Mouse (Mus musculus) liver, embryonic 12.5 days (tissue): ENCODE measurements around the gene Hmgb4. TPM values are rescaled to one million over a fixed set of nuclear protein-coding genes. Genes with fewer than 3 reads are reported as not detected.

Source experiments
- ATAC-seq: fragments of 200-750 bp; cut with Nextera tagmentation; 2 replicates; pipeline ENCODE4 v1.8.0; 2017; ENCODE audit warnings: moderate number of reproducible peaks, mild to moderate bottlenecking, moderate library complexity
- H3K27ac ChIP-seq: fragments of 300-500 bp; sonication (generic); 2 replicates; pipeline ENCODE4 v1.5.1; 2016; ENCODE audit warnings: mild to moderate bottlenecking
- H3K27me3 ChIP-seq: fragments of 300-500 bp; sonication (generic); replicated peaks from 2 replicates; pipeline ENCODE4 v1.6.1; 2016; ENCODE audit warnings: mild to moderate bottlenecking, moderate library complexity
- H3K36me3 ChIP-seq: fragments of 300-500 bp; sonication (generic); 2 replicates; pipeline ENCODE4 v1.6.1; 2016; ENCODE audit warnings: mild to moderate bottlenecking, moderate library complexity
- H3K4me1 ChIP-seq: fragments of 300-500 bp; sonication (generic); 2 replicates; pipeline ENCODE4 v1.6.1; 2016
- H3K4me2 ChIP-seq: fragments of 300-500 bp; sonication (generic); 2 replicates; pipeline ENCODE4 v1.6.1; 2016; ENCODE audit warnings: mild to moderate bottlenecking, moderate library complexity
- H3K4me3 ChIP-seq: fragments of 300-500 bp; sonication (generic); 2 replicates; pipeline ENCODE4 v1.5.1; 2016; ENCODE audit warnings: mild to moderate bottlenecking, moderate library complexity
- H3K9ac ChIP-seq: fragments of 300-500 bp; sonication (generic); 2 replicates; pipeline ENCODE4 v1.6.1; 2016; ENCODE audit warnings: mild to moderate bottlenecking, moderate library complexity
- H3K9me3 ChIP-seq: fragments of 300-500 bp; sonication (generic); replicated peaks from 2 replicates; pipeline ENCODE4 v1.6.1; 2016; ENCODE audit warnings: mild to moderate bottlenecking, moderate library complexity
- WGBS: fragments of 180-500 bp; shearing (Covaris S2); methylation state at CpG from one replicate; pipeline ENCODE4 v1.1.7; 2016; ENCODE audit not compliant: insufficient replicate concordance; 5-methylcytosine and 5-hydroxymethylcytosine counted together
- polyA plus RNA-seq: library from polyadenylated mRNA; unstranded; fragments of >200 nt; fragmentation: Nextera tagmentation; extraction: Ambion mirVana; gene quantifications from 2 replicates; pipeline ENCODE4 v1.2.1, GENCODE M21; 2016

The Hmgb4 gene
- polyA plus RNA-seq, 1 experiment from 2014 or later, result not detected

- H3K4me2 ChIP-seq, result no peak overlapping the region
- H3K36me3 ChIP-seq, result no peaks in the 10 kb centered on the region
- no peak overlapping the region for H3K4me3 ChIP-seq
- no peak for ATAC-seq
- H3K27me3 ChIP-seq, result no peaks in the 10 kb centered on the region
- no peaks in the 10 kb centered on the region for H3K4me1 ChIP-seq
- H3K9ac ChIP-seq, result no peak overlapping the region
- WGBS, result 62% methylated on average over 3 of the region's 3 CpGs
- H3K27ac ChIP-seq, result no peak overlapping the region
- peaks cover 38% of the 10 kb centered on the region for H3K9me3 ChIP-seq
These were observed 4.6 kb upstream of the Hmgb4 start for GRCm38 (mm10) chr4:128265341-128265740.

DNA sequence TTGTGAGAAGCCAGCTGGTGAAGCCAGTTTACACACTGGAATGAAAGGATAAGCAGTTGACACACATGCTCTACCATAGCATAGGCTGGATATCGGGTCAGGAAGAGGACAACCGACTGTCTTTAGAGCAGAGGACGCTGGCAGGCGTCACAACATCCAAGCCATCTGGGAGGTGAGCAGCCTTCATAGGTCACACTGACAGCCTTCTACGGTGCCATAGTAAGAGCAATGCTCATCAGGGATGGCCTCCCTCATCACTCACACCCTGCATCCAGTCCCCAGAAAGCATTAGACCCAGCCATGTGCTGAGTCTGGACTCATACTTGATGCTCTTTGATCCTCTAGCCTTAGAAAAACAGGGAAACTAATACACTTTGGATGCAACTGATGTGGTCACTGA is 3.7 kb upstream of the Hmgb4 start:
- ATAC-seq, result no peak
- 62% methylated on average over 5 of the region's 5 CpGs for WGBS
- Histone ChIP-seq H3K27ac (no peak overlapping the region), H3K4me3 (no peak overlapping the region), H3K4me1 (no peaks in the 10 kb centered on the region), H3K27me3 (no peaks in the 10 kb centered on the region), H3K4me2 (no peak overlapping the region), H3K9me3 (peaks cover 38% of the 10 kb centered on the region), H3K36me3 (no peaks in the 10 kb centered on the region), H3K9ac (no peak overlapping the region)

- Histone ChIP-seq H3K4me2 (no peak overlapping the region), H3K27me3 (no peaks in the 10 kb centered on the region), H3K36me3 (no peaks in the 10 kb centered on the region), H3K4me3 (no peak overlapping the region), H3K9ac (no peak overlapping the region), H3K9me3 (0 out of 2 replicates have a peak, but pooled peaks cover 12% of the 10 kb centered on the region), H3K27ac (no peak overlapping the region), H3K4me1 (no peaks in the 10 kb centered on the region)
- ATAC-seq, result no peak
- 60% methylated on average over 5 of the region's 5 CpGs for WGBS
These were observed 1.5 kb downstream of the Hmgb4 start for GRCm38 (mm10) chr4:128259211-128259610.

DNA sequence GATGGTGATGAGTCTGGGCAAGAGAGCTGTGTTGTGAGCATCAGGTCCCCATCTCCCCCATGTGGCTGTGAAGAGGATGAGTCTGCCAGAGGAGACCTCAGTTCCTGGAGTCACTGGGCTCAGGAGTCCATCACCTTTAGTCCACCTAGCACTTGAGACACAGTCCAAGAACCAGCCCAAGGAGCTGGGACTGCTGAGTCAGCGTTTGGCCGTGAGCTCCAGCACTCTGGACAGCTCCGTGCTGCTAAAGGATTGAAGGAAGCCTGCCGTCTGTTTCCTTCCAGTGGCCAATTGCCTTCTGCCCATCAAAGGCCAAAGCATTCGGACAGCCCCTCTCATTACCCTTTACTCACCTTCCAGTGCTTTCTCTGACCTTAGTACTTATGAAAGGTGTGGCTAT is 12.1 kb downstream of the Hmgb4 start:
- Histone ChIP-seq H3K27me3 (no peaks in the 10 kb centered on the region), H3K9ac (no peak overlapping the region), H3K4me2 (no peak overlapping the region), H3K36me3 (no peaks in the 10 kb centered on the region), H3K9me3 (peaks cover 12% of the 10 kb centered on the region; the same call in 1 of the 2 replicates), H3K4me3 (no peak overlapping the region), H3K27ac (no peak overlapping the region), H3K4me1 (no peaks in the 10 kb centered on the region)
- no peak for ATAC-seq
- WGBS, result 18% methylated on average over 5 of the region's 5 CpGs

DNA sequence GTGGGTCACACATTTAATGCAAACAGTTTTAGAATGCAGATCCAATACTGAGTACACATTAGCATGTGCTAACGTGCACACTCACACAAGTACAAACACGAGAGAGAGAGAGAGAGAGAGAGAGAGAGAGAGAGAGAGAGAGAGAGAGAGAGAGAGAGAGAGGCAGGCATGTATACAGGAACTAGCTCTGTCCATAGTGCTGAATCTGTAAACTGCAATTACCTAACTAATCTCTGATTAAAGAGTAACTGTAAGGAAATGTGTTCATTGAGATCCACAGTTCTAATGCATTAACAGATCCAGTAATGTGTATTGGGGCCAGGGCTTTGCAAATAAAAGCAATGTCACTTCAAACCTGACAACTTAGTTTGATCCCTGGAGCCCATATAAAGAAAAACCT is 15.6 kb downstream of the Hmgb4 start:
- H3K4me1 ChIP-seq, result no peaks in the 10 kb centered on the region
- 32% methylated on average over 2 of the region's 2 CpGs for WGBS
- no peak overlapping the region for H3K4me3 ChIP-seq
- no peak overlapping the region for H3K4me2 ChIP-seq
- no peaks in the 10 kb centered on the region for H3K36me3 ChIP-seq
- H3K27ac ChIP-seq, result no peak overlapping the region
- H3K9ac ChIP-seq, result no peak overlapping the region
- H3K27me3 ChIP-seq, result no peaks in the 10 kb centered on the region
- peaks cover 12% of the 10 kb centered on the region; the same call in 1 of the 2 replicates for H3K9me3 ChIP-seq
- no peak for ATAC-seq

DNA sequence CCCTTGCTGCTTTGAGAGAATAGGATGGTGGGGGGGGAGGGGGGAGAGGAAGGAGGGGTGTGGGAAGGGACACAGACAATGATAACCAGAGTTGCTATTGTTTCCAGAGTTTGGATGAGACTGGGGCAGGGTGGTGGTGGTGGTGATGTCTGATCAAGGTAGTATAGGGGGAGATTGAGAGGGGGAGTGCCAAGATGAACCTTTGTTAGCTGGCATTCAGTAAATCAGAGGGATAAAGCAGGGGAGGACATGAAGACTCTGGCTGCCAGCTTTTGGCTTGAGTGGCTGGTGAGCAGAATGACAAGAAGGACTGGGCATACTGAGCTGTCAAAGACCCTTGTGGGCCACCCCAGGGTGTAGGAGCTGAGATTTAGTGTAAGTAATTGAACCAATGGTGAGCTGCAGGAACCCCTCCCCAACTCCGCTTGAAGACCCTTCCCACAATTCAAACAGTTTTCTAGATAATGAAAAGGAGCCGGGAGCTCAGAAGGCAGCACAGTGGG is 18.9 kb downstream of the Hmgb4 start:
- no peak overlapping the region for H3K9ac ChIP-seq
- no peak overlapping the region for H3K27ac ChIP-seq
- H3K4me3 ChIP-seq, result no peak overlapping the region
- H3K27me3 ChIP-seq, result no peaks in the 10 kb centered on the region
- 63% methylated on average over 2 of the region's 2 CpGs for WGBS
- no peaks in the 10 kb centered on the region for H3K36me3 ChIP-seq
- H3K9me3 ChIP-seq, result 0 out of 2 replicates have a peak, but pooled peaks cover 3% of the 10 kb centered on the region
- no peak for ATAC-seq
- H3K4me2 ChIP-seq, result no peak overlapping the region
- no peaks in the 10 kb centered on the region for H3K4me1 ChIP-seq

DNA sequence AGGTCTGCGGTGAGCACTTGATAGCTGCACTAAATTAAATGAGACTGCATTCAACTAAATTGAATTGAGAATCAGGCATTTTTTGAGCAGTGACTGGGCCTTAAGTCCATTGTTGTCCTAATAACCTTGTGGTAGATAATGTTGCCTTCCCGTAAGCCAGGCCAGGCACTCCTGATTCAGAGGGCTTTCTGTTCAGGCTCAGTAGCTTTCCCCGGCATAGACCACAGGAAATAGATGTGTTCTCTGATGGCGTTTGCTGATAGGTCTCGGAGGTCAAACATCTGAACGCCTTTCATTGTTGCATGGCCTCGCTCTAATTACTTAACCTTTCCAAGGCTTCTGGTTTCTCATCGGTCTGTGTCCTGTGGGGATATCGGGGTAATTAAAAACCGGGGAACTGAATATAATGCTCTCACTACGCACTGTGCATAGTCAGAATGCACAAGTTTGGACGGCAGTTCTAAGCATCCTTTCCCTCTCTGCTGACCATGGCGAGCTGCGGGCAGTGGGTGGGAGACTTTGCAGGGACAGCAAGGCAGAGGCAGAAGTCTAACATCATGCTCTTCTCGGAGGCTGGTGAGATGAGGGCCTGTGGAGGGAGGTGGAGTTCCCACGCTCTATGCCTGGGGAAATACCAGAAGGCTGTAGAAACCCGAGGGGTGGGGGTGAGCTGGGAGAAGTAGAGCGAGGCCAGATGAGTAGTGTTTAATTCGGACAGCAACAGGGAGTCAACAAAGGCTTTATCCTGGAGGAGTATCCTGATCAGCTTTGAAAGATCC is 19.5 kb downstream of the Hmgb4 start:
- no peaks in the 10 kb centered on the region for H3K4me1 ChIP-seq
- 39% methylated on average over 19 of the region's 19 CpGs for WGBS
- no peaks in the 10 kb centered on the region for H3K27me3 ChIP-seq
- no peak overlapping the region for H3K4me2 ChIP-seq
- H3K9me3 ChIP-seq, result no peaks in the 10 kb centered on the region
- no peak overlapping the region for H3K9ac ChIP-seq
- ATAC-seq, result no peak
- no peak overlapping the region for H3K4me3 ChIP-seq
- H3K36me3 ChIP-seq, result no peaks in the 10 kb centered on the region
- no peak overlapping the region for H3K27ac ChIP-seq

DNA sequence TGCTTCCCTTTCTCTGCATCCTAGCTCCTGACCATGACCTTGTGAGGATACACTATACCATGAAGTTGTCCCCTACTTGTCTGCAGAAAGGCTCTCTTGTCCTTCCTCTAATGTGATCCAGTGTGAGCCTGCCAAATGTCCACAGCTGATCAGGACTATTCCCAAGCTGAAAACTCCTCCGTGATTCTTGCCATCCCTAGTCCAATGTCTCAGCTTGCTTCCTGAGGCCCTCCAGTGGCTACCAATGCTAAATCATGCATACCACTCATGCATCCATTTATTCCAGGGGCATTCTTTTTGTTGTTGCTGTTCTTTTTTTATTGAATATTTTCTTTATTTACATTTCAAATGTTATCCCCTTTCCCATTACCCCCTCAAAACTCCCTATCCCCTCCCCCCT is 21.6 kb downstream of the Hmgb4 start:
- Histone ChIP-seq H3K9me3 (0 out of 2 replicates have a peak, but pooled peaks cover 4% of the 10 kb centered on the region), H3K4me3 (no peak overlapping the region), H3K27ac (no peak overlapping the region), H3K27me3 (no peaks in the 10 kb centered on the region), H3K9ac (no peak overlapping the region), H3K36me3 (no peaks in the 10 kb centered on the region), H3K4me2 (no peak overlapping the region), H3K4me1 (no peaks in the 10 kb centered on the region)
- no peak for ATAC-seq
- 62% methylated on average over 1 of the region's 1 CpGs for WGBS

DNA sequence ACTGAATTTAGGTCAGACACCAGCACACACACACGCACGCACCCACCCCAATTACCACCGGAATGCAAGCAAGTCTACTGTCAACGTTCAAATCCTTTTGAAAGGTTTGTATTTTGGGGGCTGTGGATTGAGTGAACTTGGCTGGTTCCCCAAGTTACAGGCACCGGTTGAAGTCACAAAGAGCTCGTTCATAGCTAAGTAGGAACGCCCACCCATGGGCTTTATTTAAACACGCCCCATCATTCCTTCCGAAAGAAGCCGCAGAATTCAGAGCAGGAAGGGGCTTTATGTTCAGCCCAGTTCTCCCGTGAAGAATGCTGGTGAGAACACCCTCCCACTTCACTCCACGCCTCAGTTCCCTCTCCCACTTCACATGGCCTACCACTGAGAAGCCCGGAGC is 27.3 kb downstream of the Hmgb4 start:
- H3K27me3 ChIP-seq, result no peaks in the 10 kb centered on the region
- H3K9ac ChIP-seq, result no peak overlapping the region
- no peaks in the 10 kb centered on the region for H3K4me1 ChIP-seq

GRCm38 (mm10) chr4:128227377-128228316 is 33.1 kb downstream of the Hmgb4 start:
- no peak for ATAC-seq
- Histone ChIP-seq H3K4me2 (no peak overlapping the region), H3K4me3 (no peak overlapping the region), H3K4me1 (no peaks in the 10 kb centered on the region), H3K9ac (no peak overlapping the region), H3K27ac (no peak overlapping the region), H3K9me3 (no peaks in the 10 kb centered on the region), H3K27me3 (no peaks in the 10 kb centered on the region), H3K36me3 (no peaks in the 10 kb centered on the region)
- 43% methylated on average over 13 of the region's 13 CpGs for WGBS

More for the DNA sequence above, 27.3 kb downstream of the Hmgb4 start:
- no peak for ATAC-seq
- WGBS, result 72% methylated on average over 13 of the region's 13 CpGs
- Histone ChIP-seq H3K4me3 (no peak overlapping the region), H3K9me3 (0 out of 2 replicates have a peak, but pooled peaks cover 4% of the 10 kb centered on the region), H3K36me3 (no peaks in the 10 kb centered on the region), H3K4me2 (no peak overlapping the region), H3K27ac (no peak overlapping the region)

GRCm38 (mm10) chr4:128224453-128224852 is 36.3 kb downstream of the Hmgb4 start:
- ATAC-seq, result no peak
- Histone ChIP-seq H3K27me3 (0 out of 2 replicates have a peak, but pooled peaks cover 3% of the 10 kb centered on the region), H3K9me3 (no peaks in the 10 kb centered on the region), H3K9ac (no peak overlapping the region), H3K4me3 (no peak overlapping the region), H3K4me1 (no peaks in the 10 kb centered on the region), H3K36me3 (no peaks in the 10 kb centered on the region), H3K4me2 (no peak overlapping the region), H3K27ac (no peak overlapping the region)
- 53% methylated on average over 6 of the region's 6 CpGs for WGBS
